Mouse (Mus musculus) small intestine, adult 2 months (tissue): Measurements from ENCODE around the gene Selenon. TPM values are rescaled to one million over a fixed set of nuclear protein-coding genes. Genes with fewer than 3 reads are reported as not detected.
A peak's percentile ranks its signal among the peaks of the same experiment; 100 is the strongest.

ENCODE experiments used
- H3K27ac ChIP-seq: fragments of 200-500 bp; 2 replicates; pipeline ENCODE4 v1.5.1; 2012; ENCODE audit warnings: low read depth, low read length, control low read depth, inconsistent platforms; ENCODE audit not compliant: insufficient read depth
- H3K27me3 ChIP-seq: fragments of 200-500 bp; 2 replicates; pipeline ENCODE4 v1.6.1; 2012; ENCODE audit warnings: mild to moderate bottlenecking, moderate library complexity, low read length, inconsistent platforms; ENCODE audit not compliant: control insufficient read depth, insufficient read depth
- H3K36me3 ChIP-seq: fragments of 200-500 bp; 2 replicates; pipeline ENCODE4 v1.6.1; 2012; ENCODE audit warnings: mild to moderate bottlenecking, low read length, control low read depth, inconsistent platforms; ENCODE audit not compliant: control insufficient read depth, insufficient read depth
- H3K4me1 ChIP-seq: fragments of 200-500 bp; 2 replicates; pipeline ENCODE4 v1.6.1; 2012; ENCODE audit warnings: low read length, inconsistent platforms, mixed read lengths; ENCODE audit not compliant: control insufficient read depth, insufficient read depth, insufficient read length
- H3K4me3 ChIP-seq: fragments of 200-500 bp; 2 replicates; pipeline ENCODE4 v1.5.1; 2012; ENCODE audit warnings: low read depth, mild to moderate bottlenecking, control low read depth, inconsistent platforms, low read length, moderate library complexity
- CTCF ChIP-seq: fragments of 200-500 bp; IDR thresholded peaks from 2 replicates; pipeline ENCODE4 v1.5.1; 2012; ENCODE audit warnings: low read depth, mild to moderate bottlenecking, control low read depth, inconsistent platforms, low read length, moderate library complexity, mixed read lengths; ENCODE audit not compliant: insufficient replicate concordance, insufficient read length; ENCODE audit errors: extremely low read depth
- POLR2A ChIP-seq: fragments of 200-500 bp; IDR thresholded peaks from 2 replicates; pipeline ENCODE4 v1.6.1; 2012; ENCODE audit warnings: low read depth, mild to moderate bottlenecking, control low read depth, inconsistent platforms, low read length, moderate library complexity
- WGBS: fragments of 180-500 bp; shearing (Covaris S2); methylation state at CpG from one replicate; pipeline ENCODE4 v1.1.7; 2018; 5-methylcytosine and 5-hydroxymethylcytosine counted together
- polyA plus RNA-seq: library from polyadenylated mRNA; depleted of rRNA; stranded (reverse); fragments of >200 nt; gene quantifications from 2 replicates; pipeline ENCODE4 v1.2.3, GENCODE M21; 2012

Selenon gene
- polyA plus RNA-seq, 1 experiment = 4.8 TPM

DNA sequence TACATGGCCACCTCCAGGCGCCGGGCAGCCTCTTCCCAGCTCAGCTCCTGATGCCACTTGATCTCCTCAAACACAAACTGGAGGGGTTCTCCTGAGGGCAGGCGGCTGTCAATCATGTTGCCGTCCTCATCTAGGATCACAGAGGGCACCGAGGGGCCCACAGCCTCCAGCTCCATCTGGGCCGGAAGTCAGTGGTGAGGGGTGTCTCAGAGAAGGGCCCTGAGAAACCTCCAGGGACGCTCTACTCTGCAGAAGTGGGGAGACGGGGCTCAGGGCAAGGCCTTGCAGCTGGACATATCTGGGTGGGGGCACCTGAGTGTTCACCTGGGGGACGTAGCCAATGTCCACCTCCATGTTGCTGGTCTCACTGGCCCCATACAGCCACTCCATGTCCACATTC, 9.2 kb downstream of the Selenon start:
- H3K27me3 ChIP-seq = no peaks in the 10 kb centered on the region
- TF ChIP-seq CTCF = no peak
- no peak for TF ChIP-seq POLR2A
- no peaks in the 10 kb centered on the region for H3K36me3 ChIP-seq
- 94% methylated on average over 9 of the region's 9 CpGs for WGBS
- peaks cover 6% of the 10 kb centered on the region for H3K4me1 ChIP-seq
- no peak overlapping the region for H3K27ac ChIP-seq
- H3K4me3 ChIP-seq = no peak overlapping the region

DNA sequence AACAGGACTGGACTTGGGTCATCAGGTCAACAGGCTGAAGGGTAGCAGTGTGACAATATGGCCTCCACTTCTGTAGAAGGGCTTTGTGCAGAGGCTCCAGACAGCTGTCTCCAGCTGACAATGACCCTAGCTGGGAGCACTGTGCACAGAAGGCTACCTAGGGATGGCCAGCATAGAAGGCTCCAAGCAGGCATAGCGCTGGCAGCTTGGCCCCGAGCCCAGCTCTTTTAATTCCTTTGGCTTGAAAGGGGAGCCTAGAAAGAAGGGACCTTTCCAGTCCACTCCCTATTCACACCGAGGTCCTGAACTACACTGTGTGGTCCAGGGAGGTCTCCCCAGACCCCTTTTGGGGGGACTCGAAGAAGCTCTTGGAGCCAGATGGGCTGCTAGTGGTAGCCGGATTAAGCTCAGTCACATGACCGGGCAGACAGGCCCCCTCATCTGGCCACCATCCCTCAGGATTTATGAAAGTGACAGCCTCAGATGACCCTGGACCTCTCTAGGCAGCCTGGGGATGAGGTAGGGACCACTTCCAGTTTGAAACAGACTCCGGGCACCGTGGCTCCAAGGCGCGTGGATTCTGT, 12.9 kb downstream of the Selenon start:
- Histone ChIP-seq H3K27ac (no peak overlapping the region), H3K27me3 (no peaks in the 10 kb centered on the region), H3K4me1 (peaks cover 2% of the 10 kb centered on the region; the same call in 1 of the 2 replicates), H3K36me3 (no peaks in the 10 kb centered on the region), H3K4me3 (no peak overlapping the region)
- WGBS = 86% methylated on average over 10 of the region's 10 CpGs
- no peak for TF ChIP-seq POLR2A
- no peak for TF ChIP-seq CTCF

DNA sequence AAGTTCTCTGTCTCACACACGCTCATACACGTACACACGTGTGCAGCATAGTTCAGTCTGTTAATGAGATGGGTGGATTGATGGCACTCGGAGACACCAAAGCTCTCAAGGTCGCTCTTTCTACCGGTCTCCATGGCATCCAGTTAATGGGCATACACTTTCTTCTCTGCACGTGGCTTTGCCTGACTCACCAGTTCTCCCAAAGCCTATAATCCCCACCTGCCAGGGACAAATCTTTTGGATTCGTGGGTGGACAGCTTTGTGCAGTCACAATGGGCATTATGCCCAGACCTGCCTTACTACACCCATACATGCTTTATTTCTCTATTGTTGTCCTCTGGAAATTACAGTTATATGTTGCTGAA, 16.2 kb downstream of the Selenon start:
- no peaks in the 10 kb centered on the region for H3K27me3 ChIP-seq
- H3K4me3 ChIP-seq = peak overlapping the region; percentile 95
- TF ChIP-seq CTCF = no peak
- no peak for TF ChIP-seq POLR2A
- under 1% methylated on average over 8 of the region's 8 CpGs for WGBS
- peaks cover 7% of the 10 kb centered on the region; the same call in 1 of the 2 replicates for H3K36me3 ChIP-seq
- H3K27ac ChIP-seq = peak overlapping the region; percentile 42; the same call in 1 of the 2 replicates
- H3K4me1 ChIP-seq = peaks cover 3% of the 10 kb centered on the region; the same call in 1 of the 2 replicates

DNA sequence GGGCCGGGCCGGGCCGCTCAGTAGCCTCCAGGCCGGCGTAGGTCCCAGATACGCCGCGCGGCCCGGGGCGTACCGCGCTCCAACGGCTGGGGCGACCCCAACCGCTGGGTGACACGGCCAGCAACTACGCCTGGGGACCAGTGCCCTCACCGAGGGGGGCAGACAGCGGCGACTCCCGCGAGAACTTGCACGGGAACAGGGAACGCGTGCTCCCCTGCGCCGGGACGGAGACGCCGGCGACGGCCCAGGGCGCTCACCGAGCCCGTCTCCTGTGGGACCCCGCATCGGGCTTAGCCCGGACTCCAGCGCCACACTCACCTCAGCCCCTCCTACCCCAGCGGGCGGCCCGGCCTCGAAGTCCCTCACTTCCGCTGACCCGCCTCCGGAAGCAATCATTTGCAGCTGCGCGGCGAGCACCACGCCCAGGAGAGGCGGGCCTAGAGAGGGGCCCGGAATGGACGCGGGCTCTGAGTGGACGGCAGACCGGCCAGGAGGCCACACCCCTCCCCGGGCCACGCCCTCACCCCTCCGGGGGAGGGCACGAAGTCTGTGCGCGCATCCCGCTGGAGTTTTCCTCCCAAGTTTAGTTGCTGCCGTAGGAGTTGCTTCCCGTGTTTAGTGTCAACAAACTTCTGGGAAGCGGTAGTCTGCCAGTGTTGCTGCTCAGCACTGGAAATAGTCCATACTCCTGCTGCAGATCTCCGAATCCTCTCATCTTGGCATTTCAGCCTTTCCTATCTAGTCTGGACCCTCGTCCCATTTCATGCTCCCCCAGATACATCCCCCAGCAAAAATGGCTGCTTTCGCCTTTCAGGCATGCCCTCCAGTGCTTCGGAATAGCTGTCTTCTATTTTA, 16.8 kb downstream of the Selenon start, which contains the start of gene Mtfr1l:
Mtfr1l (minus strand) TSS at position 456 of the 855 bp plus-strand sequence.
- peaks cover 3% of the 10 kb centered on the region; the same call in 1 of the 2 replicates for H3K4me1 ChIP-seq
- TF ChIP-seq POLR2A (peak; percentile 63), CTCF (no peak)
- peak within 1 kb of the TSS; percentile 95 for H3K4me3 ChIP-seq
- H3K27ac ChIP-seq = peak within 1 kb of the TSS; percentile 60
- under 1% methylated on average over 71 of the region's 71 CpGs for WGBS
- H3K36me3 ChIP-seq = peaks cover 13% of the 10 kb centered on the region
- H3K27me3 ChIP-seq = no peaks in the 10 kb centered on the region

DNA sequence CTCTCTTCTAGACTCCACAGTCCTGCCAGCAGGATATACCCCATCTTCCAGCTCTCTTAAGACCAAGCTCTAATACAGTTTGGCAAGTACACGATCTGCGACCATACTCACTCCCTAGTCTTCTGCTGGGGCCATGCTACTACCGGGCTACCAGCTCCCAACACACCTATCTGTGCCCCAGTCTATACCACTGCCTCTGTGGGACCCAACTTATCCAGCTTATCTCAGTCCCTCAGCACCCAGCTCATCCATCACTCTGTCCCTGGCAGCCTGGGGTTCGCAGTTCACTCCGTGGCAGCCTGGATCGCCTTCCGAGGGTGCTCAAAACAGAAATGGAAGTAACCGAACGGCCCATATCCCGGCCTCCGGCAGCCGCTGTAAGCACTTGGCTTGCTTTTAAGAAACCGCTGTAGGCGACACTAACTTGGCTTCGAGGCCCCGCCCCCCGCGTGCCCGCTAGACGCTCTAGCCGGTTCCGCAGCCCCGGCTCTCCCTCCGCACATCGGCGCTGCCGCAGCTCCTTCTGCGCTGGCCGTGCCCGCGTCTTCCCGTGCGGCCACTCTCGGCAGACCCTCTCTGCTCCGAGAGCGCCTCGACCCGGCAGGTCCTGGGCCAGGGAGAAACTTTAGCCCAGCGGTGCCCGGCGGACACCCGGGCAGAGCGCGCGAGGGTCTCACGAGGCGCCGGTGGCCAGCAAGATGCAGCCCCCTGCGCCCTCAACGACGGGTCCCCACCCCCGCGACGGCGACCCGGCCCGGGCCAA, 17.7 kb downstream of the Selenon start:
- H3K36me3 ChIP-seq = peaks cover 20% of the 10 kb centered on the region
- TF ChIP-seq CTCF (no peak), POLR2A (no peak)
- peaks cover 3% of the 10 kb centered on the region; the same call in 1 of the 2 replicates for H3K4me1 ChIP-seq
- H3K27ac ChIP-seq = peak overlapping the region; percentile 60
- peak overlapping the region; percentile 95 for H3K4me3 ChIP-seq
- no peaks in the 10 kb centered on the region for H3K27me3 ChIP-seq
- WGBS = under 1% methylated on average over 57 of the region's 57 CpGs

DNA sequence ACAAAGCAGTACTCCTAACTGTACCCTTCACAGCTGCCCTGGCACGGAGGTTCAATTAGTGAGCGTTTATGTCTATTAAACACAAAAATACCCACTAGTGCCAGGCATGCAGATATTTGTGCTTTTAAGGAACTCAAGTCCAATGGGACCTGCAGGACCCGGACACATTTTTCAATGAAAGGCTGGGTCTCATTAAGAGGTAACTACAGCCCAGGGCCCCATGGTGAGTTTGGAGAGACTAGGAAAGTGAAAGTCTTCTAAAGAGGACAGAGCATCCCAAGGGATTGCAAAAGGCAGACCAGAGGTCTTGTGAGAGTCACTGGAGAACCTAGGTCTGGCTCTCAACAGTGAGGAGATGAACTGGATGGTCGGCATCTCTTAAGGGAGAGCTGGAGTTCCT, 18.5 kb downstream of the Selenon start:
- H3K36me3 ChIP-seq = peaks cover 29% of the 10 kb centered on the region
- H3K27ac ChIP-seq = no peak overlapping the region
- peaks cover 3% of the 10 kb centered on the region; the same call in 1 of the 2 replicates for H3K4me1 ChIP-seq
- TF ChIP-seq POLR2A (no peak), CTCF (no peak)
- 87% methylated on average over 4 of the region's 4 CpGs for WGBS
- no peaks in the 10 kb centered on the region for H3K27me3 ChIP-seq
- H3K4me3 ChIP-seq = no peak overlapping the region
